Mouse (Mus musculus) A20 (cell line): ENCODE results near the gene Olfr1395.
"Not testable (repeated sequence)": the region's sequence is repeated elsewhere in the genome, so short reads cannot be mapped to it uniquely, and the experiment has no call there.

Experiments
- DNase-seq: peaks from one replicate; pipeline ENCODE4 v3.0.0-alpha.2; 2011; ENCODE audit warnings: low read depth, low spot score

The Olfr1395 gene

GRCm38 (mm10) chr11:49175345-49175744, 33.3 kb downstream of the Olfr1395 start:
- no peak for DNase-seq

- not testable (repeated sequence) for DNase-seq
These were observed 34.1 kb downstream of the Olfr1395 start for GRCm38 (mm10) chr11:49176047-49176779.

GRCm38 (mm10) chr11:49183172-49183571, 41.1 kb downstream of the Olfr1395 start:
- no peak for DNase-seq

- DNase-seq, result no peak
These were observed 44.4 kb downstream of the Olfr1395 start for GRCm38 (mm10) chr11:49186452-49186851.

GRCm38 (mm10) chr11:49186955-49187488, 44.9 kb downstream of the Olfr1395 start, which contains the start of gene Btnl9:
Gene Btnl9, minus strand, starts transcription at chr11:49187159.
- no peak for DNase-seq

GRCm38 (mm10) chr11:49187701-49188100, 45.6 kb downstream of the Olfr1395 start:
- DNase-seq, result no peak

- DNase-seq, result peak; percentile 71
These were observed 47.7 kb downstream of the Olfr1395 start for GRCm38 (mm10) chr11:49189737-49190136.

- no peak for DNase-seq
These were observed 49.0 kb downstream of the Olfr1395 start for GRCm38 (mm10) chr11:49191083-49191482.

GRCm38 (mm10) chr11:49194771-49195170, 52.7 kb downstream of the Olfr1395 start:
- DNase-seq, result not testable (repeated sequence)

GRCm38 (mm10) chr11:49195819-49196322, 53.8 kb downstream of the Olfr1395 start:
- DNase-seq, result no peak
